Mouse (Mus musculus): ENCODE results near the gene Syngap1.
A peak's percentile ranks its signal among the peaks of the same experiment; 100 is the strongest.

- peak; percentile 88 to 96 (median 89) for TF ChIP-seq CTCF (IDR thresholded peaks at IDR 0.05 in 2 of 3, conservative IDR thresholded peaks at IDR 0.05 in 1 of 3; ENCODE audit: control insufficient read depth in 1 of 3, insufficient read depth in 1 of 3, low read depth in 2 of 3, low read length in 3 of 3, poor library complexity in 1 of 3, severe bottlenecking in 1 of 3)
- TF ChIP-seq TAL1 (IDR thresholded peaks at IDR 0.05; ENCODE audit: low read length): no peak
- TF ChIP-seq POLR2A (IDR thresholded peaks at IDR 0.05; ENCODE audit: control insufficient read depth in 1 of 2, insufficient read depth in 1 of 2, low read depth in 1 of 2, low read length in 2 of 2, poor library complexity in 1 of 2): no peak
- TF ChIP-seq ZC3H11A (IDR thresholded peaks at IDR 0.05; ENCODE audit: low read depth, low read length): 0 out of 2 replicates have a peak, but pooled peaks have one; percentile 16
- no peak for TF ChIP-seq SIN3A (IDR thresholded peaks at IDR 0.05; ENCODE audit: low read length)
- no peak for TF ChIP-seq POLR2AphosphoS5 (IDR thresholded peaks at IDR 0.05; ENCODE audit: borderline replicate concordance, low read depth, low read length)
- TF ChIP-seq GATA1 (IDR thresholded peaks at IDR 0.05; ENCODE audit: low read depth, low read length): no peak
- no peak for TF ChIP-seq ZMIZ1 (IDR thresholded peaks at IDR 0.05; ENCODE audit: low read depth, low read length)
- no peak for TF ChIP-seq MAFK (IDR thresholded peaks at IDR 0.05; ENCODE audit: borderline replicate concordance, low read depth, low read length)
- peak; percentile 58 for TF ChIP-seq RAD21 (IDR thresholded peaks at IDR 0.05; ENCODE audit: low read depth, low read length)
- no peak for TF ChIP-seq CHD1 (IDR thresholded peaks at IDR 0.05; ENCODE audit: low read depth, low read length)
- no peak for TF ChIP-seq NELFE (IDR thresholded peaks at IDR 0.05; ENCODE audit: low read depth, low read length)
- no peak for TF ChIP-seq JUND (IDR thresholded peaks at IDR 0.05; ENCODE audit: low read depth, low read length)
Observed at GRCm38 (mm10) chr17:27004431-27004830, 63.4 kb downstream of the Syngap1 start.

All from MEL (cell line).